Comparison of ENCODE assay signal across 13 mouse cellular contexts in the genomic region with DNA sequence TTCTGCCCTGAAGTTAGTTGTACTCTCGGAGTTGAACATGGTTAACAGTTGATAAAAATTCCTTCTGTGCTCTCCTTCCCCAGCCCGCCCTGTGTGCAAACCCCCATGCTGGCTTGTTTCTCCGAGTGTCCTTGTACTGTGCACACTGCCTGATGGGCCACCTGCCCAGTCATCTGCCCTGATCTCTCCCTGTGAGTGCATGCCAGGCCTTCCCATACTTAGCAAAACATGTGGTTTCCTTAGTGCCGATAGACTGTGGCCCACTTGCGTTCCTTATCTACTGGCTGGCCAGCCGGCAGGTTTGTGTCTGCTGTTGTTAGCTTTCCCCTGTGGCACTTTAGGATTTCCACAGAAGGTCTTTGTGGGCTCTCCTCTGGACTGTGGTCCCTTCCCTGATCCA. TPM values are rescaled to one million over a fixed set of nuclear protein-coding genes. Genes with fewer than 3 reads are reported as not detected.
DNase-seq lines count a peak whose midpoint lies in the region; ATAC-seq lines count a peak whose summit lies in the region.
"Had no signal": no experiment of that assay in that cellular context is flagged by ENCODE, and none has a peak within 500 bp of the region (broad histone marks: within the 10 kb centered on the region; RNA-seq: fewer than 3 reads in every experiment).

No protein-coding gene starts in this region.

- DNase-seq in heart, adult 8-10 months (ENCODE audit: low spot score) = peak; percentile 48
- DNase-seq in heart, postnatal 4 days = peak; percentile 54
- DNase-seq in testis, postnatal 10 days (ENCODE audit: low spot score) = peak; percentile 76
- DNase-seq in thymus, postnatal 4 days = no peak
- no peak for DNase-seq in hindbrain, embryonic 11.5 days (ENCODE audit: low spot score)

- H3K9ac ChIP-seq in hindbrain, embryonic 11.5 days (ENCODE audit: low read depth, low read length) = no peak overlapping the region
- H3K9ac ChIP-seq: liver, embryonic 15.5 days had no signal

- peaks cover 21% of the 10 kb centered on the region for H3K36me3 ChIP-seq in megakaryocyte, embryonic 14.5 days (replicated peaks; ENCODE audit: low read length)
- H3K36me3 ChIP-seq in hindbrain, embryonic 11.5 days (ENCODE audit: control insufficient read depth, insufficient read depth, low read length) = no peaks in the 10 kb centered on the region
- H3K36me3 ChIP-seq: G1E; liver, embryonic 15.5 days had no signal

- no peaks in the 10 kb centered on the region for H3K9me3 ChIP-seq in megakaryocyte, embryonic 14.5 days
- H3K9me3 ChIP-seq in hindbrain, embryonic 11.5 days (ENCODE audit: control insufficient read depth, low read length) = no peaks in the 10 kb centered on the region
- H3K9me3 ChIP-seq: liver, embryonic 15.5 days had no signal

- peaks cover 85% of the 10 kb centered on the region for H3K4me1 ChIP-seq in megakaryocyte, embryonic 14.5 days
- H3K4me1 ChIP-seq in hindbrain, embryonic 11.5 days (replicated peaks; ENCODE audit: control insufficient read depth, insufficient read depth, low read length) = peaks cover 3% of the 10 kb centered on the region; the same call in 1 of the 2 replicates

- WGBS in hindbrain, embryonic 11.5 days = 74% methylated on average over 6 of the region's 6 CpGs

- H3K4me2 ChIP-seq in hindbrain, embryonic 11.5 days (replicated peaks; ENCODE audit: low read depth, low read length) = no peak overlapping the region
- H3K4me2 ChIP-seq: liver, embryonic 15.5 days had no signal

- peak overlapping the region; percentile 76 for H3K4me3 ChIP-seq in megakaryocyte, embryonic 14.5 days (replicated peaks)
- H3K4me3 ChIP-seq in hindbrain, embryonic 11.5 days (ENCODE audit: low read depth, low read length) = no peak overlapping the region
- H3K4me3 ChIP-seq: layer of hippocampus, adult 2 months; liver, embryonic 15.5 days had no signal

- H3K27me3 ChIP-seq in megakaryocyte, embryonic 14.5 days (replicated peaks) = peaks cover 39% of the 10 kb centered on the region
- no peaks in the 10 kb centered on the region for H3K27me3 ChIP-seq in hindbrain, embryonic 11.5 days (ENCODE audit: control insufficient read depth, insufficient read depth, low read length)
- H3K27me3 ChIP-seq: liver, embryonic 15.5 days had no signal

- no peak for ATAC-seq in megakaryocyte, adult 5-6 weeks (ENCODE audit: poor library complexity, severe bottlenecking)
- ATAC-seq in hindbrain, embryonic 11.5 days (ENCODE audit: low FRiP score) = no peak
- ATAC-seq: forebrain, embryonic 14.5 days; hindbrain, embryonic 16.5 days had no signal

- H3K27ac ChIP-seq in hindbrain, embryonic 11.5 days (ENCODE audit: low read depth, low read length) = no peak overlapping the region
- H3K27ac ChIP-seq: layer of hippocampus, adult 2 months; liver, embryonic 15.5 days had no signal

RNA-seq across cellular contexts. Expression of gene Bcr, which starts 6.3 kb away (rescaled TPM):
- polyA plus RNA-seq in megakaryocyte, embryonic 14.5 days (2012; ENCODE audit: insufficient read depth, low replicate concordance) = 20.8 and 30.9 TPM in 2 replicates
- total RNA-seq in megakaryocyte, adult 5-6 weeks (2015) = 14.1 and 14.5 TPM in 2 replicates
- 9.1 and 14.5 TPM in 2 replicates for total RNA-seq in megakaryocyte, adult 5-6 weeks (2017)
- total RNA-seq in heart, adult 8-10 months (2022) = 10 to 100 TPM in 2 of 4 experiments, 1 to 10 TPM in 2; 8.0 to 13.3 (median 9.5) TPM
- 10 to 100 TPM; 15.5 to 16.4 TPM for total RNA-seq in heart, postnatal 4 days (2021)
- polyA plus RNA-seq in hindbrain, embryonic 11.5 days (2014; fragmentation: Nextera tagmentation; extraction: Ambion mirVana) = 10.5 and 15.2 TPM in 2 replicates
- polyA plus RNA-seq: G1E had no signal

RNA-seq across cellular contexts. Expression of gene Rab36, which starts 17.3 kb away (rescaled TPM):
- 0.85 and 5.4 TPM in 2 replicates for polyA plus RNA-seq in megakaryocyte, embryonic 14.5 days (2012; ENCODE audit: insufficient read depth, low replicate concordance)
- total RNA-seq in megakaryocyte, adult 5-6 weeks (2015) = 7.6 and 7.7 TPM in 2 replicates
- total RNA-seq in megakaryocyte, adult 5-6 weeks (2017) = 2.0 and 2.9 TPM in 2 replicates
- total RNA-seq in heart, adult 8-10 months (2022) = under 1 TPM; 0.46 to 0.97 (median 0.77) TPM
- total RNA-seq in heart, postnatal 4 days (2021) = 1 to 10 TPM; 1.7 to 1.8 TPM
- polyA plus RNA-seq in hindbrain, embryonic 11.5 days (2014; fragmentation: Nextera tagmentation; extraction: Ambion mirVana) = 6.8 and 9.3 TPM in 2 replicates
- polyA plus RNA-seq: G1E had no signal

RNA-seq across cellular contexts. Expression of gene Rsph14, which starts 21.7 kb away (rescaled TPM):
- polyA plus RNA-seq in megakaryocyte, embryonic 14.5 days (2012; ENCODE audit: insufficient read depth, low replicate concordance) = not detected in 2 replicates
- not detected in 2 replicates for total RNA-seq in megakaryocyte, adult 5-6 weeks (2015)
- total RNA-seq in megakaryocyte, adult 5-6 weeks (2017) = not detected in 2 replicates
- total RNA-seq in heart, adult 8-10 months (2022) = not detected
- total RNA-seq in heart, postnatal 4 days (2021) = not detected
- polyA plus RNA-seq in hindbrain, embryonic 11.5 days (2014; fragmentation: Nextera tagmentation; extraction: Ambion mirVana) = 0.15 and 0.46 TPM in 2 replicates
- polyA plus RNA-seq: embryonic facial prominence, embryonic 11.5 days; forebrain, embryonic 14.5 days; G1E; liver, embryonic 15.5 days had no signal

Comparison
In these comparisons a context has a peak if more than half of its experiments do, and no peak if none do; other contexts are left out.
1. DNase-seq: peak in heart, adult 8-10 months (single experiment), heart, postnatal 4 days (single experiment) and testis, postnatal 10 days (single experiment); none in thymus, postnatal 4 days (single experiment) and hindbrain, embryonic 11.5 days (single experiment).